Mouse (Mus musculus) liver, postnatal 0 days (tissue): Measurements from ENCODE around the gene Fmc1.

Experiments used
- CTCF ChIP-seq: sonication (generic); IDR thresholded peaks from 2 replicates; pipeline ENCODE4 v1.5.1; 2016; ENCODE audit warnings: antibody characterized with exemption, low read depth
- EP300 ChIP-seq: IDR thresholded peaks from 2 replicates; pipeline ENCODE4 v1.6.1; 2016; ENCODE audit warnings: antibody characterized with exemption, low read depth, mild to moderate bottlenecking

GRCm38 (mm10) chr6:38523851-38524250 lies 9.5 kb upstream of the Fmc1 start:
- TF ChIP-seq EP300 (no peak), CTCF (no peak)
